Mouse (Mus musculus) ES-E14 (cell line): ENCODE data around the gene Erc2. TPM values are rescaled to one million over a fixed set of nuclear protein-coding genes. Genes with fewer than 3 reads are reported as not detected.
"Not testable (repeated sequence)": the region's sequence is repeated elsewhere in the genome, so short reads cannot be mapped to it uniquely, and the experiment has no call there.

Experiments used
- DNase-seq: peaks from one replicate; pipeline ENCODE4 v3.0.0-alpha.2; 2013; ENCODE audit warnings: low read depth, low spot score
- H3K27ac ChIP-seq: 2 replicates; pipeline ENCODE4 v1.5.1; 2012; ENCODE audit warnings: low read depth, mild to moderate bottlenecking, low read length, moderate library complexity, mixed read lengths; ENCODE audit not compliant: poor library complexity, insufficient read depth, severe bottlenecking
- H3K36me3 ChIP-seq: 2 replicates; pipeline ENCODE4 v1.6.1; 2012; ENCODE audit warnings: mild to moderate bottlenecking, low read length, moderate library complexity, mixed read lengths; ENCODE audit not compliant: control insufficient read depth, poor library complexity, insufficient read depth, severe bottlenecking
- H3K4me1 ChIP-seq, 2 experiments: fragments of 150-350 bp in 1 of 2; sonication (generic) in 1 of 2; 2 replicates each; pipeline ENCODE4 v1.6.1; 2012; ENCODE audit warnings: low read length in 2 of 2, mild to moderate bottlenecking in 1 of 2, mixed read lengths in 1 of 2; ENCODE audit not compliant: control insufficient read depth in 2 of 2, insufficient read depth in 2 of 2, poor library complexity in 1 of 2
- H3K4me3 ChIP-seq, 2 experiments: fragments of 150-350 bp in 1 of 2; sonication (generic) in 1 of 2; 2 replicates each; pipeline ENCODE4 v1.5.1; 2012; ENCODE audit warnings: low read length in 2 of 2, low read depth in 1 of 2, mild to moderate bottlenecking in 1 of 2, mixed read lengths in 1 of 2; ENCODE audit not compliant: insufficient read depth in 1 of 2, poor library complexity in 1 of 2, severe bottlenecking in 1 of 2
- H3K9ac ChIP-seq: 2 replicates; pipeline ENCODE4 v1.6.1; 2012; ENCODE audit warnings: low read depth, mild to moderate bottlenecking, low read length, mixed read lengths; ENCODE audit not compliant: poor library complexity, insufficient read depth, severe bottlenecking
- H3K9me3 ChIP-seq: fragments of 150-350 bp; sonication (generic); 2 replicates; pipeline ENCODE4 v1.6.1; 2012; ENCODE audit warnings: low read depth, mild to moderate bottlenecking, low read length; ENCODE audit not compliant: control insufficient read depth, insufficient read depth
- CHD2 ChIP-seq: IDR thresholded peaks from 2 replicates; pipeline ENCODE4 v1.6.1; 2014; ENCODE audit warnings: mild to moderate bottlenecking, low read depth, low read length, inconsistent platforms
- HCFC1 ChIP-seq: IDR thresholded peaks from 2 replicates; pipeline ENCODE4 v1.6.1; 2012; ENCODE audit warnings: low read length, inconsistent platforms, borderline replicate concordance; ENCODE audit not compliant: insufficient read depth
- MAFK ChIP-seq: IDR thresholded peaks from 2 replicates; pipeline ENCODE4 v1.6.1; 2014; ENCODE audit warnings: mild to moderate bottlenecking, low read depth, low read length, inconsistent platforms; ENCODE audit not compliant: insufficient read depth
- ZC3H11A ChIP-seq: IDR thresholded peaks from 2 replicates; pipeline ENCODE4 v1.6.1; 2012; ENCODE audit warnings: low read depth, mild to moderate bottlenecking, inconsistent platforms, low read length, borderline replicate concordance
- ZNF384 ChIP-seq: IDR thresholded peaks from 2 replicates; pipeline ENCODE4 v1.6.1; 2012; ENCODE audit warnings: low read depth, low read length, inconsistent platforms
- in situ Hi-C, 2 experiments: fragments of 600-800 bp; cut with MboI; formaldehyde crosslinking; loops; one replicate each; pipeline ENCODE4 v1.15.1; 2025; ENCODE audit warnings: low sequenced_read_pairs in 2 of 2, inconsistent platforms in 1 of 2; ENCODE audit not compliant: unreplicated experiment in 2 of 2
- total RNA-seq: library from RNA; depleted of rRNA; stranded (reverse); fragments of 300-350 nt; gene quantifications from 2 replicates; pipeline ENCODE4 v1.2.3, GENCODE M21; 2012; rRNA removed

Gene Erc2
- total RNA-seq, result 9.1 and 11.2 TPM in 2 replicates

- peak within 1 kb of the TSS; percentile 94 for H3K9ac ChIP-seq
- TF ChIP-seq ZC3H11A (no peak), CHD2 (no peak), HCFC1 (no peak), MAFK (no peak), ZNF384 (no peak)
- H3K36me3 ChIP-seq, result no peaks in the 10 kb centered on the region
- DNase-seq, result peak; percentile 64
- in situ Hi-C loops, result no loop called here
- peak within 1 kb of the TSS; percentile 84 to 97 for H3K4me3 ChIP-seq
- H3K9me3 ChIP-seq, result no peaks in the 10 kb centered on the region
- no peak within 1 kb of the TSS for H3K27ac ChIP-seq
- H3K4me1 ChIP-seq, result peaks cover 3 to 9% of the 10 kb centered on the region in 2 experiments; a peak in 2 of 4 replicates
These were observed at the start of gene Erc2 for GRCm38 (mm10) chr14:27622176-27622922. TSS of gene Erc2 (plus strand) at chr14:27622428.

DNA sequence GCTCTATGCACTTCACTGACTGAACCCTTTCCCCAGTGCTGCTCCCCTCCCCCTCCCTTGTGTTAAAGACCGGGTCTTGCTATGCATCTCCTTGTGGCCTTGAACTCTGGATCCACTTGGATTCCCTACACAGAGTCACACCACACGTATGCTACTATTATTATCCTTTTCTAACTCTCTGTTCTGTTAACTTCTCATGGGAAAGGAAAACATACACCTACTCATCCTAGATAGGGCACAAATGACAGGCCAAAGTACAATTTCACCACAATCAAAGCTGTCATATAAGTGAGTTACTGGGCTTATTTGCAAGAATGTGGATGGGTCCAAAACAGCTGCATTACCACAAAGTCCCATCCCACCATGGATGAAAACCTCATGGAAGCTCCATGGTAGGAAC is 43.8 kb upstream of the Erc2 start:
- Histone ChIP-seq H3K27ac (no peak overlapping the region), H3K36me3 (no peaks in the 10 kb centered on the region), H3K9ac (no peak overlapping the region), H3K4me1 (no peaks in the 10 kb centered on the region), H3K4me3 (no peak overlapping the region), H3K9me3 (no peaks in the 10 kb centered on the region)
- no peak for DNase-seq
- no peak for TF ChIP-seq CHD2
- TF ChIP-seq ZNF384, result no peak
- no peak for TF ChIP-seq HCFC1
- no peak for TF ChIP-seq ZC3H11A
- no peak for TF ChIP-seq MAFK
- in situ Hi-C loops, result no loop called here

DNA sequence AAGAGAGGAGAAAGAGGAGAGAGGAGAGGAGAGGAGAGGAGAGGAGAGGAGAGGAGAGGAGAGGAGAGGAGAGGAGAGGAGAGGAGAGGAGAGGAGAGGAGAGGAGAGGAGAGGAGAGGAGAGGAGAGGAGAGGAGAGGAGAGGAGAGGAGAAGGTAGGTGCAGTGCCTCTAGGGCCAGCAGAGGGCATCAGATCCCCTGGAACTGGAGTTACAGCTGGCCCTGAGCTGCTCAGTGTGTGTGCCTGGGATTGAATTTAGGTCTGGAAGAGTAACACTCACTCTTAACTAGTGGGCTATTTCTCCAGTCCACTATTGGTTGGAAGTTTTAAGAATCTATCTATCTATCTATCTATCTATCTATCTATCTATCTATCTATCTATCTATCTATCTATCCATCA is 32.6 kb upstream of the Erc2 start:
- in situ Hi-C loops, result loop anchor here in 1 of 2 experiments (10.0 kb wide), 1 partner anchor 155 kb away; no protein-coding TSS in a partner anchor
- H3K27ac ChIP-seq, H3K36me3 ChIP-seq, H3K9ac ChIP-seq, H3K4me3 ChIP-seq, H3K9me3 ChIP-seq, H3K4me1 ChIP-seq: not testable (repeated sequence)
- TF ChIP-seq ZC3H11A, result peak; percentile 54; the same call in 1 of the 2 replicates
- peak; percentile 21 for DNase-seq

DNA sequence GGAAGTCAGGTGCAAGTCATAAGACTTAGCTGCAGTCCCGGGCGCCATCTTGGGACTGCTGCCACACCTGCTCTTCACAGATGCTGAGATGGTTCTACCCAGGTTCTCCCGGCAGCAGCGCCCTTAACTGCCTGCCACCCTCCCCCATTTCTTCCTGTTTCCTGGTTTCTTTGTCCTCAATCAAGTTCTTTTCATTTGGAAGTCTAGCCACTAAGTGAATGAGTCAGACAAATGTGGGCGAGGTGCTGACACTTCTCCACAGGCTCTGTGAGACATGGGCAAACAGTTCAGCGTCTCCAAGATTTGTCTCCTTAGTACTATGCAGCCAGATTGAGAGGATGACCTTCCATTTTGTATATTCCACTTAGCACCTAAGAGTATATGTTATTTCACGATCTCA is 30.1 kb upstream of the Erc2 start:
- H3K4me3 ChIP-seq, result no peak overlapping the region

More for the DNA sequence above, 30.1 kb upstream of the Erc2 start:
- in situ Hi-C loops, result no loop called here
- Histone ChIP-seq H3K9me3 (no peaks in the 10 kb centered on the region), H3K9ac (no peak overlapping the region), H3K27ac (no peak overlapping the region), H3K36me3 (no peaks in the 10 kb centered on the region), H3K4me1 (no peaks in the 10 kb centered on the region)
- no peak for TF ChIP-seq MAFK
- no peak for TF ChIP-seq CHD2
- no peak for TF ChIP-seq ZNF384
- no peak for TF ChIP-seq ZC3H11A
- no peak for TF ChIP-seq HCFC1
- peak; percentile 20 for DNase-seq
